Mouse (Mus musculus) B cell, adult 62 days (primary cell): Measurements from ENCODE around the gene Gm5935. TPM values are rescaled to one million over a fixed set of nuclear protein-coding genes. Genes with fewer than 3 reads are reported as not detected.

Source experiments
- total RNA-seq: library from RNA; stranded (reverse); gene quantifications from 4 replicates; pipeline ENCODE4 v1.2.4, GENCODE M21; 2023

Gm5935 gene
- not detected in 4 replicates for total RNA-seq

DNA sequence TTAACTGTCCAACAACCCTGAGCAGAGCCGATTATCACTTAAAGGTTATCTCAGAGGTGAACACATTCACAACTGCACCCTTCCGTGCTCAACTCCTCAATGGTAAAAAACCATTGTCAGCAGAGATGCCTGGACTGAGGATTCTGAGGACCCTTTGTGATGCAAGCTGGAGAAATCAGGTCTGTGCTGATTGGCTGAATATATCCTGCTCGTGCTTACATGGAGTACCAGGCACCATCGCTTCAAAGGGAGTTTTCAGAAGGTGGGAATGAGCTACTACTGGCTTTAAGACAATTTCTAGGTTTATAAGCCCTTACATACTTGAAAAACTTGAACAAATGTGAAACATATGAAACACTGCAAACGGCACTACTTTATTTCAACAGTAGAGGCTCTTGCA lies at the start of gene Gm5935:
TSS of gene Gm5935 (minus strand) at position 101 of the 400 bp plus-strand sequence.

Other genes with a start within 250 kb of the Gm5935 start
- not detected in 4 replicates for gene Gm4297, start 200.3 kb downstream of the Gm5935 start, total RNA-seq